Comparison of ENCODE assay signal across 9 mouse cellular contexts in genomic region chr3:129754650-129755604, GRCm38 (mm10). TPM values are rescaled to one million over a fixed set of nuclear protein-coding genes. Genes with fewer than 3 reads are reported as not detected.
DNase-seq lines count a peak whose midpoint lies in the region; ATAC-seq lines count a peak whose summit lies in the region.
"Had no signal": no experiment of that assay in that cellular context is flagged by ENCODE, and none has a peak within 500 bp of the region (broad histone marks: within the 10 kb centered on the region; RNA-seq: fewer than 3 reads in every experiment).

Gene Egf, minus strand, starts transcription at chr3:129755316.

- H3K4me1 ChIP-seq in hindbrain, embryonic 15.5 days (replicated peaks), result peaks cover 13% of the 10 kb centered on the region
- no peaks in the 10 kb centered on the region for H3K4me1 ChIP-seq in neural tube, embryonic 11.5 days (ENCODE audit: control insufficient read depth, insufficient read depth, low read length)

- peak within 1 kb of the TSS; percentile 34 for H3K4me3 ChIP-seq in hindbrain, embryonic 15.5 days
- 0 out of 2 replicates have a peak within 1 kb of the TSS, but pooled peaks have one; percentile 4 for H3K4me3 ChIP-seq in neural tube, embryonic 11.5 days (ENCODE audit: low read depth, low read length)

- no peak within 1 kb of the TSS for H3K27ac ChIP-seq in hindbrain, embryonic 15.5 days (replicated peaks)
- no peak within 1 kb of the TSS for H3K27ac ChIP-seq in neural tube, embryonic 11.5 days (ENCODE audit: low read depth, low read length)

- DNase-seq in left cerebral cortex, postnatal 4 days, result peak; percentile 11
- no peak for DNase-seq in left cerebral cortex, adult 9 months (ENCODE audit: low spot score in 2 of 2)
- peak; percentile 35 for DNase-seq in gastrocnemius, postnatal 14 days
- DNase-seq in liver, result peak; percentile 5
- no peak for DNase-seq in neural tube, embryonic 11.5 days (ENCODE audit: low spot score)
- DNase-seq in ovary, postnatal 14 days (ENCODE audit: low spot score), result no peak
- no peak for DNase-seq in urinary bladder, postnatal 10 days (ENCODE audit: low spot score)

- ATAC-seq in hindbrain, embryonic 15.5 days (ENCODE audit: low FRiP score, low read depth), result no peak
- no peak for ATAC-seq in neural tube, embryonic 11.5 days (ENCODE audit: insufficient read depth, low FRiP score, low TSS enrichment)

- 9% methylated on average over 20 of the region's 20 CpGs for WGBS in hindbrain, embryonic 15.5 days
- 9% methylated on average over 20 of the region's 20 CpGs for WGBS in neural tube, embryonic 11.5 days

- intact Hi-C loops in left cerebral cortex, postnatal 4 days (cut with DNase I), result no loop called here
- intact Hi-C loops in gastrocnemius, postnatal 14 days (cut with DNase I; ENCODE audit: low total_unique reads), result no loop called here

- H3K36me3 ChIP-seq in hindbrain, embryonic 15.5 days, result no peaks in the 10 kb centered on the region
- H3K36me3 ChIP-seq in neural tube, embryonic 11.5 days (ENCODE audit: control insufficient read depth, insufficient read depth, low read length), result no peaks in the 10 kb centered on the region

- H3K4me2 ChIP-seq in hindbrain, embryonic 15.5 days, result peak within 1 kb of the TSS; percentile 62
- peak within 1 kb of the TSS; percentile 36 for H3K4me2 ChIP-seq in neural tube, embryonic 11.5 days (ENCODE audit: low read depth)

- no peaks in the 10 kb centered on the region for H3K27me3 ChIP-seq in hindbrain, embryonic 15.5 days
- no peaks in the 10 kb centered on the region for H3K27me3 ChIP-seq in neural tube, embryonic 11.5 days (ENCODE audit: control insufficient read depth, insufficient read depth, low read length)
- H3K27me3 ChIP-seq: Patski had no signal

- peaks cover 5% of the 10 kb centered on the region; the same call in 1 of the 2 replicates for H3K9me3 ChIP-seq in hindbrain, embryonic 15.5 days
- no peaks in the 10 kb centered on the region for H3K9me3 ChIP-seq in neural tube, embryonic 11.5 days (ENCODE audit: control insufficient read depth, low read length)

- 0 out of 2 replicates have a peak within 1 kb of the TSS, but pooled peaks have one; percentile 36 for H3K9ac ChIP-seq in hindbrain, embryonic 15.5 days
- no peak within 1 kb of the TSS for H3K9ac ChIP-seq in neural tube, embryonic 11.5 days (ENCODE audit: low read length)

RNA-seq across cellular contexts. Expression of gene Egf, which starts in this region (rescaled TPM):
- 1 to 10 TPM; 2.3 to 3.0 TPM for total RNA-seq in left cerebral cortex, postnatal 4 days (2021)
- 10 to 100 TPM; 21.0 to 24.7 TPM for total RNA-seq in gastrocnemius, postnatal 14 days (2021)
- polyA plus RNA-seq in hindbrain, embryonic 15.5 days (2015; fragmentation: Nextera tagmentation; extraction: Ambion mirVana), result 1.4 and 2.2 TPM in 2 replicates
- polyA plus RNA-seq in neural tube, embryonic 11.5 days (2014; fragmentation: Nextera tagmentation; extraction: Ambion mirVana), result 0.59 and 1.7 TPM in 2 replicates

Comparison
In these comparisons a context has a peak if more than half of its experiments do, and no peak if none do; other contexts are left out.
1. RNA of gene Egf (total RNA-seq): 21.0 to 24.7 TPM in gastrocnemius, postnatal 14 days; 2.3 to 3.0 TPM in left cerebral cortex, postnatal 4 days; every median in the first group is over 4 times any median in the second.
2. DNase-seq: peak in left cerebral cortex, postnatal 4 days (single experiment), gastrocnemius, postnatal 14 days (single experiment) and liver (single experiment); none in left cerebral cortex, adult 9 months (0 of 2), neural tube, embryonic 11.5 days (single experiment), ovary, postnatal 14 days (single experiment) and urinary bladder, postnatal 10 days (single experiment).